12 mouse cellular contexts compared by ENCODE assay signal in genomic region chr7:92893478-92893877, GRCm38 (mm10). TPM values are rescaled to one million over a fixed set of nuclear protein-coding genes. Genes with fewer than 3 reads are reported as not detected.
DNase-seq lines count a peak whose midpoint lies in the region; ATAC-seq and TF ChIP-seq lines count a peak whose summit lies in the region.
"Had no signal": no experiment of that assay in that cellular context is flagged by ENCODE, and none has a peak within 500 bp of the region (broad histone marks: within the 10 kb centered on the region; RNA-seq: fewer than 3 reads in every experiment).

No protein-coding gene starts in this region.

- no peak overlapping the region for H3K27ac ChIP-seq in layer of hippocampus, adult 2 months
- H3K27ac ChIP-seq: embryonic facial prominence, embryonic 12.5 days; hindbrain, embryonic 13.5 days; limb, embryonic 12.5 days had no signal

- ATAC-seq in erythroid progenitor cell, adult 5-6 weeks (replicated peaks; ENCODE audit: low FRiP score, poor library complexity, severe bottlenecking): peak; percentile 75

- DNase-seq in layer of hippocampus, adult 2 months (ENCODE audit: low spot score in 2 of 2): no peak
- DNase-seq in layer of hippocampus, adult 18-20 months (ENCODE audit: low spot score in 2 of 2): no peak
- DNase-seq in A20 (ENCODE audit: low read depth, low spot score): peak; percentile 60
- no peak for DNase-seq in right cerebral cortex, postnatal 4 days
- no peak for DNase-seq in adrenal gland, postnatal 14 days
- DNase-seq in ovary, postnatal 36 days (ENCODE audit: low spot score): no peak
- DNase-seq: heart, adult 11 months had no signal

- peak; percentile 61 for TF ChIP-seq CTCF in layer of hippocampus, adult 2 months (conservative IDR thresholded peaks at IDR 0.05)
- TF ChIP-seq CTCF in E14TG2a.4 (conservative IDR thresholded peaks at IDR 0.05; ENCODE audit: low read length): peak; percentile 32

- peaks cover 3% of the 10 kb centered on the region; the same call in 1 of the 2 replicates for H3K9me3 ChIP-seq in E14TG2a.4 (ENCODE audit: low read length)
- H3K9me3 ChIP-seq: embryonic facial prominence, embryonic 12.5 days; hindbrain, embryonic 13.5 days; limb, embryonic 12.5 days had no signal

- no peaks in the 10 kb centered on the region for H3K27me3 ChIP-seq in E14TG2a.4 (ENCODE audit: insufficient read depth, low read length)
- H3K27me3 ChIP-seq: embryonic facial prominence, embryonic 12.5 days; hindbrain, embryonic 13.5 days; limb, embryonic 12.5 days had no signal

- peaks cover 7% of the 10 kb centered on the region; the same call in 1 of the 2 replicates for H3K36me3 ChIP-seq in E14TG2a.4 (ENCODE audit: insufficient read depth, low read length)
- H3K36me3 ChIP-seq: embryonic facial prominence, embryonic 12.5 days; hindbrain, embryonic 13.5 days; limb, embryonic 12.5 days had no signal

- no peaks in the 10 kb centered on the region for H3K4me1 ChIP-seq in E14TG2a.4 (replicated peaks; ENCODE audit: low read depth, low read length)
- H3K4me1 ChIP-seq: hindbrain, embryonic 13.5 days had no signal

- H3K4me3 ChIP-seq in layer of hippocampus, adult 2 months: no peak overlapping the region
- no peak overlapping the region for H3K4me3 ChIP-seq in E14TG2a.4 (replicated peaks; ENCODE audit: low read length)
- H3K4me3 ChIP-seq: embryonic facial prominence, embryonic 12.5 days; hindbrain, embryonic 13.5 days; limb, embryonic 12.5 days had no signal

RNA-seq across cellular contexts. Expression of gene Prcp, which starts 19.2 kb away (rescaled TPM):
- 1 to 10 TPM; 5.9 to 7.9 TPM for total RNA-seq in layer of hippocampus, adult 2 months (2021)
- total RNA-seq in layer of hippocampus, adult 18-20 months (2021): 1 to 10 TPM; 5.9 to 7.0 TPM
- total RNA-seq in erythroid progenitor cell, adult 5-6 weeks (2015; ENCODE audit: low replicate concordance): 81.8 and 98.5 TPM in 2 replicates
- 38.8 and 50.4 TPM in 2 replicates for total RNA-seq in erythroid progenitor cell, adult 5-6 weeks (2017; ENCODE audit: low replicate concordance)
- 20.3 and 26.9 TPM in 2 replicates for total RNA-seq in adrenal gland, postnatal 14 days (2021)

RNA-seq across cellular contexts. Expression of gene Ddias, which starts 19.4 kb away (rescaled TPM):
- under 1 TPM; 0.69 to 0.79 TPM for total RNA-seq in layer of hippocampus, adult 2 months (2021)
- under 1 TPM; 0.33 to 0.62 TPM for total RNA-seq in layer of hippocampus, adult 18-20 months (2021)
- total RNA-seq in erythroid progenitor cell, adult 5-6 weeks (2015; ENCODE audit: low replicate concordance): 32.3 and 43.2 TPM in 2 replicates
- total RNA-seq in erythroid progenitor cell, adult 5-6 weeks (2017; ENCODE audit: low replicate concordance): 24.4 and 30.3 TPM in 2 replicates
- total RNA-seq in adrenal gland, postnatal 14 days (2021): 2.4 TPM in 2 replicates
